Mouse (Mus musculus) neural tube, embryonic 13.5 days (tissue): ENCODE data around the gene Dnaja4. TPM values are rescaled to one million over a fixed set of nuclear protein-coding genes. Genes with fewer than 3 reads are reported as not detected.

ENCODE experiments used
- ATAC-seq: fragments of 200-750 bp; cut with Nextera tagmentation; 2 replicates; pipeline ENCODE4 v1.8.0; 2017; ENCODE audit warnings: low read depth, mild to moderate bottlenecking, moderate TSS enrichment, moderate library complexity
- H3K27ac ChIP-seq: fragments of 300-500 bp; sonication (generic); replicated peaks from 2 replicates; pipeline ENCODE4 v1.5.1; 2015; ENCODE audit warnings: moderate library complexity, mild to moderate bottlenecking, inconsistent platforms
- H3K27me3 ChIP-seq: fragments of 300-500 bp; sonication (generic); 2 replicates; pipeline ENCODE4 v1.6.1; 2015; ENCODE audit warnings: mild to moderate bottlenecking, inconsistent platforms
- H3K36me3 ChIP-seq: fragments of 300-500 bp; sonication (generic); 2 replicates; pipeline ENCODE4 v1.6.1; 2015; ENCODE audit warnings: mild to moderate bottlenecking, inconsistent platforms
- H3K4me1 ChIP-seq: fragments of 300-500 bp; sonication (generic); replicated peaks from 2 replicates; pipeline ENCODE4 v1.6.1; 2015; ENCODE audit warnings: inconsistent platforms
- H3K4me2 ChIP-seq: fragments of 300-500 bp; sonication (generic); 2 replicates; pipeline ENCODE4 v1.6.1; 2015; ENCODE audit warnings: inconsistent platforms, mild to moderate bottlenecking, moderate library complexity
- H3K4me3 ChIP-seq: fragments of 300-500 bp; sonication (generic); 2 replicates; pipeline ENCODE4 v1.5.1; 2015; ENCODE audit warnings: mild to moderate bottlenecking, inconsistent platforms
- H3K9ac ChIP-seq: fragments of 300-500 bp; sonication (generic); 2 replicates; pipeline ENCODE4 v1.6.1; 2015; ENCODE audit warnings: moderate library complexity, mild to moderate bottlenecking, inconsistent platforms
- H3K9me3 ChIP-seq: fragments of 300-500 bp; sonication (generic); 2 replicates; pipeline ENCODE4 v1.6.1; 2016; ENCODE audit warnings: inconsistent platforms
- WGBS: fragments of 180-500 bp; shearing (Covaris S2); methylation state at CpG from one replicate; pipeline ENCODE4 v1.1.7; 2015; 5-methylcytosine and 5-hydroxymethylcytosine counted together
- polyA plus RNA-seq: library from polyadenylated mRNA; unstranded; fragments of >200 nt; fragmentation: Nextera tagmentation; extraction: Ambion mirVana; gene quantifications from 2 replicates; pipeline ENCODE4 v1.2.1, GENCODE M21; 2015

The Dnaja4 gene
- polyA plus RNA-seq, 1 experiment from 2014 or later, result 3.9 TPM

DNA sequence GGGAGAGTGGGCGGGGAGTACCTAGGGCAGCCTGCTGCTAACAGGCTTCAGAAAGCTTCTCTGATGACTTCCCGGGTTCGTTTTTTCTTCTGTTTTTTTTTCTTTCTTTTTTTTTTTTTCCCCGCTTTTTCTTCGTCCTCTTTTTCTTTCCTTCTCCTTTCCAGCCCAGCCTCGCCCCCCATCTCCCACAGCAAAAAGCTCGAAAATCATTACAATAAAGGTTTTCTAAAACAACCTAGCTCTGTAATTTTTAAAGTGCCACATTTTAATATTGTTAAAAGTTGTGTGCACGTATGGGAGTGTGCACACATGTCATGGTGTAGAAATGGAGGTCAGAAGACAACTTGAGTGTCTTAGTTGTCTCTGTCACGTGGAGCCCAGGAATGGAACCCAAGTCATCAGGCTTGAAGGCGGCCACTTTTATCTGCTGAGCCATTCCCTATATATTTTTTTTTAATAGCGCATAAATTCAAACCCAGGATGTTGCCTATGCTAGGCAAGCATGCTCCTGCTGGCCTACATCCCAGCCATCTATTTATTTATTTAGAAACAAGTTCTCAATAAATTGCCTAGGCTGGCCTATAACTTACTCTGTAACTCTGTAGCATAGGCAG, 36.1 kb downstream of the Dnaja4 start:
- peak overlapping the region; percentile 79 for H3K4me2 ChIP-seq
- WGBS, result 24% methylated on average over 11 of the region's 11 CpGs
- ATAC-seq, result no peak
- H3K9me3 ChIP-seq, result no peaks in the 10 kb centered on the region
- H3K27ac ChIP-seq, result peak overlapping the region; percentile 34; the same call in 1 of the 2 replicates
- peaks cover 36% of the 10 kb centered on the region for H3K4me1 ChIP-seq
- 0 out of 2 replicates have a peak, but pooled peaks cover 4% of the 10 kb centered on the region for H3K27me3 ChIP-seq
- H3K4me3 ChIP-seq, result peak overlapping the region; percentile 67
- 0 out of 2 replicates have a peak, but pooled peaks cover 2% of the 10 kb centered on the region for H3K36me3 ChIP-seq
- peak overlapping the region; percentile 80 for H3K9ac ChIP-seq

DNA sequence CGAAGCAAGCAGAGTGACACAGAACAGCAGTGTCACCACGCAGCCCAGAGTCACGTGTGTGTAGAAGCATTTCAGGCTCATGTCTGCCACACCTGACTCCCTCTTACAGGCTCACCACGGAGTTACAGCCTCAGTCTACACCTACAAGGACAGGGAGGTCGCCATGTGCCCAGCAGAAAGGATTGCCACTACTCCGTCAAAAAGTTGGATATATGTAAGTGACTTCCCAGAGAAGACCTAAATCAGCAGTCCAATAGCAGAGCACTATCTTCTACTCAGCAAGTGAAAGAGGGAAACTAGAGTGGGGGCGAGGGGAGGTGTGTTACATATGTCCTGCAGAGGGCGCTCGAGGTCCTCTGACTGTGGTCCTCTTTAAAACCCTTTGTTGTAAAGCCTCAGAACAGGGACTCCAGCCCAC, 37.6 kb downstream of the Dnaja4 start:
- WGBS, result 18% methylated on average over 9 of the region's 9 CpGs
- no peak overlapping the region for H3K27ac ChIP-seq
- no peaks in the 10 kb centered on the region for H3K9me3 ChIP-seq
- H3K4me1 ChIP-seq, result peaks cover 45% of the 10 kb centered on the region
- no peak overlapping the region for H3K4me2 ChIP-seq
- ATAC-seq, result no peak
- 0 out of 2 replicates have a peak, but pooled peaks cover 5% of the 10 kb centered on the region for H3K27me3 ChIP-seq
- H3K9ac ChIP-seq, result no peak overlapping the region
- H3K4me3 ChIP-seq, result no peak overlapping the region
- H3K36me3 ChIP-seq, result no peaks in the 10 kb centered on the region

DNA sequence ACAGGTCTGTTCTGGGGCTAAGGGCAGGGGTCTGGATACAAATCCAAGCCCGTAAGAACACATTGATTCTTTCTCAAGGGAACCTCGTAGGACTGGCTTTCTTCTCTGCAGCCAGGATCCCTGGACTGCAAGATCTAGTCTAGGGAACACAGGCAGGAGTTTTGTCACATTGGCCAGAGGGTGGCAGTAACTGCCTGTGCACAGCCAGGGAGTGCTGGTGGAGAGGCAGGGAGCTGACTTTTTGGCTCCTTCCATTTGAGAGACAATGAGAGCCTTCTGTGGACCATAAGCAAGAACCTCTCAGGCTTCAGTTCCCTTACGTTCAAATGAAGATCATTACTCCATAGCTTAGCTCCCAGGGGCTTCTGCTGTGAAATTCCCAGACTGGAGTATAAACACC, 39.7 kb downstream of the Dnaja4 start:
- H3K4me1 ChIP-seq, result peaks cover 30% of the 10 kb centered on the region
- no peaks in the 10 kb centered on the region for H3K36me3 ChIP-seq

DNA sequence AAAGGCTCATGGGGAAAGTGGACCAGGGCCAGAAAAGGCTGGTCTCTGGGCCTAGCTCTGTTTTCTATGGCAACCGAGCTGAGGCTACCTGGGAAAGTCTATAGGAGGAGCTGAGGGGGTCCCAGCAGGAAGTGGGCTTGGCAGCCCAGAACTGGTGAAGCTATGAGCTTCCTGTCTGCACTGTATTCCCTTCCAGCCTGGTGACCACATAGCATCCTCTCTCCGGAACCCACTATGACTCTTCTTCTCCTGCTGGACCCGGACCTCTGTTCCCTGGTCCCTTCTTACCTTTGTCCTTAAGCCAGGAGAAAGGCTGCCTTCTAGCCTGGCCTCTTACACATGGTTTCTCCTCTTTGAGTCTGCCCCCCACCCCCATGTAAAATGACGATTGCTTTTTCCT, 45.2 kb downstream of the Dnaja4 start:
- Histone ChIP-seq H3K36me3 (no peaks in the 10 kb centered on the region), H3K9ac (no peak overlapping the region), H3K27ac (no peak overlapping the region), H3K4me3 (no peak overlapping the region), H3K4me1 (peaks cover 26% of the 10 kb centered on the region), H3K27me3 (peaks cover 19% of the 10 kb centered on the region; the same call in 1 of the 2 replicates), H3K9me3 (no peaks in the 10 kb centered on the region), H3K4me2 (no peak overlapping the region)
- WGBS, result 89% methylated on average over 4 of the region's 4 CpGs
- no peak for ATAC-seq

More for the DNA sequence above, 39.7 kb downstream of the Dnaja4 start:
- Histone ChIP-seq H3K27ac (no peak overlapping the region), H3K9me3 (no peaks in the 10 kb centered on the region), H3K4me3 (no peak overlapping the region), H3K27me3 (0 out of 2 replicates have a peak, but pooled peaks cover 10% of the 10 kb centered on the region), H3K4me2 (no peak overlapping the region), H3K9ac (no peak overlapping the region)
- peak; percentile 54 for ATAC-seq
- 19% methylated on average over 3 of the region's 3 CpGs for WGBS

DNA sequence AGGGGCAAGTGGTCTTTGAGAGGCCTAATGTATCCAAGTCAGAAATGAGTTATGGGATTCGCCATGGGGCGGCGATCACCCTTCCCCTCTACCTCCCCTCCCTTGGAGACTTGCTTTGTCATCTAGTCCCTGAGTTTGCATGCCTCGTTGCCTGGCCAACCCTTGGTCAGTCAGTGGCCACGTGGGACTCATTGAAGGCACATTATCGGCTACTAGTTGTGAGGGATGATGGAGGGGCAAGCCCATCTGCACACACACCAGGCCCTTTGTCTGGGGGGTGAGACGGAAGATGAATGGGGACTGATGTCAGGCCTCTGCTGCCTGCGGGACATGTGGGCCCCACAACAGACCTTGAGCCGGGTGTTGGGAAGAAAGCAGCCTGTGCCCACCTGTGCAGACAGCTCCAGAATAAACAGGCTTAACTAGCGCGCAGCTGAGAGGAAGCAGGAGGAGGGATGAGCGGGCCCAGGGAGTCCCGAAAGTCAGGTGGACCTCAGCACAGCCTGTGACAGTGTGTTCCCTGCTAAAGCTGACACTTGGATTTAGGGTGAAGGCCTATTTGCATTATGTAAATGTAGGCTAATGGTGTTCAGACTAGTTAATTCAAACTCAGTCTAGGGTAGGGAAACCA, 47.2 kb downstream of the Dnaja4 start:
- WGBS, result 8% methylated on average over 13 of the region's 13 CpGs
- H3K36me3 ChIP-seq, result no peaks in the 10 kb centered on the region
- H3K9ac ChIP-seq, result no peak overlapping the region
- H3K4me1 ChIP-seq, result peaks cover 26% of the 10 kb centered on the region
- no peaks in the 10 kb centered on the region for H3K9me3 ChIP-seq
- no peak overlapping the region for H3K4me2 ChIP-seq
- no peak overlapping the region for H3K4me3 ChIP-seq
- peaks cover 18% of the 10 kb centered on the region; the same call in 1 of the 2 replicates for H3K27me3 ChIP-seq
- peak; percentile 61 for ATAC-seq
- peak overlapping the region; percentile 42; the same call in 1 of the 2 replicates for H3K27ac ChIP-seq

DNA sequence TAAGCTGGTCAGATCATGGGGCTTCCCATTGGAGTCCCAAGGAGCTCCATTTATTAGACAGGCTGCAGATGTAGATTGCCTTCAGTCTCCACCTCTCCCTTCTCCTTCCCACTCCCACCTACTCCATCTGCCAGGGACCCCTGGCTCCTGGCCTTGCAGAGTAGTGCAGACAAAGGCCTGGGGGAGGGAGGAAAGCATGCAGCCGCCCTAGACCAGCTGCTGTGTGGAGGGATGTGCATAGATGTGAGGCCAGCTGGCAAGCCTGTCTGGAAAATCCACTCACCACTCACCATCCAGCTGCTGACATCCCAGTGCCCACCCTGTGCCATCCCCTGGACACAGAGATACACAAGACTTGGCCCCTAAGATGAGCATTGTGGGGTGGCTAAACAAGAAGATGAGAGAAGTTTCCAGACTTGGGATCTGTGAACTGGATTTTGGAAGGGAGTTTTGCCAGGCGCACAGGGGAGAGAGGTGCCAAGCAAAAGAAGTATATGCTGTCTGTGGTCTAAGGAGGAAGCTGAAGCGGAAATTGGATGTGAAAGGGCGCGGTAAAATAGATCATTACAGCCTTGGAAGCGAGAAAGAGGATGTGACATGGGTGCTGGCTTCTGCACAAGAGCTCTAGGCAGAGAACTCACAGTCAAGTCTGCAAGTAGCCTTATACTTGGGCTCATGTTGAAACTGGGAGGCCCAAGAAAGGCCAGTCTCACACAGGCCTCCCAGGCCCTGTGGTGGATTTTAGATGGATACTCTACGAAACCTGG, 51.7 kb downstream of the Dnaja4 start:
- Histone ChIP-seq H3K4me3 (no peak overlapping the region), H3K4me2 (no peak overlapping the region), H3K27me3 (peaks cover 17% of the 10 kb centered on the region; the same call in 1 of the 2 replicates), H3K36me3 (no peaks in the 10 kb centered on the region), H3K9me3 (no peaks in the 10 kb centered on the region), H3K27ac (no peak overlapping the region), H3K9ac (no peak overlapping the region), H3K4me1 (peaks cover 55% of the 10 kb centered on the region)
- ATAC-seq, result no peak
- WGBS, result 85% methylated on average over 7 of the region's 7 CpGs

DNA sequence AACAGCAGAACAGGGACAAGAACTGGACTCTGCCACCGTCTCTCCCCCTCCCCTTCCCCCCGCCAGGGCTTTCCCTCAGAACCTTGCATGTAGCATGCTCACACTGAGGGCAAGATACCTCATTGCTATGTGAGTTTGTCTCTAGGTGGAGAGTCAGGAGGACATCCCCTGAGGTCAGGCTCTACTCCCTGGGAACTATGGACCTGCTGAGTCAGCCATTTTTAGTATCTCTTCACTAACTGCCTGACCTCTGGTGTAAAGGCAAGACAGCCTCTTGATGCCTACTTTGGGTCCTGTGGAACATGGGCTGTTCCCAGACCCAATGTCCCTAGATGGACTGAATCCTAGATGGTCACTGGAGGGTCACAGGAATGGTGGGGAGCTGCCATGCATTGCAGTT, 53.0 kb downstream of the Dnaja4 start:
- ATAC-seq, result no peak; the same call in 1 of the 2 replicates
- no peak overlapping the region for H3K4me2 ChIP-seq
- no peaks in the 10 kb centered on the region for H3K36me3 ChIP-seq
- H3K4me1 ChIP-seq, result peaks cover 42% of the 10 kb centered on the region
- H3K4me3 ChIP-seq, result no peak overlapping the region
- WGBS, result 87% methylated on average over 2 of the region's 2 CpGs
- peak overlapping the region; percentile 86 for H3K27ac ChIP-seq
- no peaks in the 10 kb centered on the region for H3K9me3 ChIP-seq
- H3K9ac ChIP-seq, result no peak overlapping the region
- peaks cover 25% of the 10 kb centered on the region; the same call in 1 of the 2 replicates for H3K27me3 ChIP-seq

DNA sequence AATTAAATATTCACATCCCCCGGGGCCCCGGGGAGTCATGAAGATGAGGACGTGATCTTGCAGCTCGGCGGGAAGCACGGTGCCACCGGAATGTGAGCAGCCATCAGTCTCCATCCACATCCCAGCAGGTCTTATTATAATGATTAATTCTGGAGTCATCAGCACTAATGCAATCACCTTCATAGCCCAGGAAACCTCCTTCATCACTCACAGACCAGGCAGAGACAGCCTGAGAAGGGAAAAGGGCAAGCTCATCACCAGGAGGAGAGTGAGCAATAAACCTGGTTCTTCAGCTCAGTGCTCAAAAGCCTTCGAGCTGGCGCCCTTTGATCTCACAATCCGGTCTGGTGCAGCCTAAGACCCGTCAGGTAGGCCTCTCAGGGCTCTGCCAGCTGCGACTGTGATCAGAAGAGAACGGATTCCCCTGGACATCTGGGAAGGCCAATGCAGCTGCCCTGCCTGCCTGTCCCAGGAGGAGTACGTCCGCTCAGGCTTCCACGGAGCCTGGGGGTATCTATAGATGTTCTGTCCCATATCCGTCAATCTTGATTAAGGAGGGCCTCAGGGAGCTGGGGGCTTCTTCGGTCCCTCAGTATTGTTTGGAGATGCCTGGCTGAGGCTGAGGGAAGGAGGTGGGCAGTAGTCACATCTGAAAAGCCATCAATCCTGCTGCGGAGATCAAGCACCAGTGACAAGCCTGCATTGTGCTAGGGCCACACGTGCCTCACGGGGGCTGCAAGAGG, 53.7 kb downstream of the Dnaja4 start:
- ATAC-seq, result peak; percentile 59
- Histone ChIP-seq H3K4me2 (peak overlapping the region; percentile 27; the same call in 1 of the 2 replicates), H3K27ac (peak overlapping the region; percentile 86), H3K4me1 (peaks cover 41% of the 10 kb centered on the region), H3K27me3 (peaks cover 25% of the 10 kb centered on the region; the same call in 1 of the 2 replicates), H3K9ac (0 out of 2 replicates have a peak overlapping the region, but pooled peaks have one; percentile 38), H3K9me3 (no peaks in the 10 kb centered on the region), H3K36me3 (no peaks in the 10 kb centered on the region), H3K4me3 (no peak overlapping the region)
- WGBS, result 5% methylated on average over 21 of the region's 21 CpGs

DNA sequence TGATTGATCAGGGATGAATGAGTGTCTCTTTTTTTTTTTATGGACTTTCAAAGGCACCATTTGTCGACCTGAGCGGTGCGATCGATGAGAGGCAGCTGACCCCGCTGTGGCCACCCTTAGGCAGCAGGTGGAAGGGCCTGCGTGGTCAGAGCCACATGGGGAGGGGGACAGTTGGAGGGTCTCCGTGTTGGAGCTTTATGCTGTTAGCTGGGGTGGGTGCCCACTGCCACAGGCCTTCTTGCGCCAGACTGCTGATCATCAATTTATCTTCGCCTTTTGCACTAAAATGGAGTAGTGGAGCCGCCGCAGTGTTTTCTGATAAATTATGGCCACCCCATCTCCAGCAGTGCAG, 54.2 kb downstream of the Dnaja4 start:
- Histone ChIP-seq H3K4me2 (0 out of 2 replicates have a peak overlapping the region, but pooled peaks have one; percentile 27), H3K4me1 (peaks cover 41% of the 10 kb centered on the region), H3K27me3 (peaks cover 25% of the 10 kb centered on the region; the same call in 1 of the 2 replicates), H3K27ac (peak overlapping the region; percentile 86), H3K9me3 (no peaks in the 10 kb centered on the region), H3K9ac (0 out of 2 replicates have a peak overlapping the region, but pooled peaks have one; percentile 38), H3K36me3 (no peaks in the 10 kb centered on the region), H3K4me3 (no peak overlapping the region)
- WGBS, result 11% methylated on average over 11 of the region's 11 CpGs
- peak; percentile 32; the same call in 1 of the 2 replicates for ATAC-seq

DNA sequence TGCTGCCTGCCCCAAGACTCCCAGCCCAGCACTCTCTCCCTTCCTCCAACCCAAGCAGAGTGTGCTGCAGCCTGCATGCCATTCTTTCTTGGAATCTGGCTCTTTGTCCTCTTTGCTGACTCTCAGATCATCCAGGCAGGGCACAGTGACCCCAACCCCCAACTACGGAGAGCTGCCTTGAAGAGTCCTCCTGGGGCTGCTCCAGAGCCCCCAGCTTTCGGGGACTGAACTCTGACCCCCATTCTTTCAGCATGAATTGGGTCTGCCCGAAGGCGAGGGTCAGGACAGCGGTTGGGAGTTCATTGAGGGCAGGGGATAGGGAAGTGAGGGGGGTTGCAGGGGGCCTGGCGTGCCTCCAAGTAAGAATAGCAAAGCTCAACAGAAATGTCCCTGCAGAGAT, 60.9 kb downstream of the Dnaja4 start:
- 8% methylated on average over 6 of the region's 6 CpGs for whole genome bisulfite sequencing
- Histone ChIP-seq H3K4me3 (no peak overlapping the region), H3K9me3 (no peaks in the 10 kb centered on the region), H3K27me3 (peaks cover 46% of the 10 kb centered on the region), H3K9ac (no peak overlapping the region), H3K36me3 (no peaks in the 10 kb centered on the region), H3K4me1 (peaks cover 16% of the 10 kb centered on the region), H3K4me2 (no peak overlapping the region), H3K27ac (no peak overlapping the region)
- no peak; the same call in 1 of the 2 replicates for ATAC-seq

DNA sequence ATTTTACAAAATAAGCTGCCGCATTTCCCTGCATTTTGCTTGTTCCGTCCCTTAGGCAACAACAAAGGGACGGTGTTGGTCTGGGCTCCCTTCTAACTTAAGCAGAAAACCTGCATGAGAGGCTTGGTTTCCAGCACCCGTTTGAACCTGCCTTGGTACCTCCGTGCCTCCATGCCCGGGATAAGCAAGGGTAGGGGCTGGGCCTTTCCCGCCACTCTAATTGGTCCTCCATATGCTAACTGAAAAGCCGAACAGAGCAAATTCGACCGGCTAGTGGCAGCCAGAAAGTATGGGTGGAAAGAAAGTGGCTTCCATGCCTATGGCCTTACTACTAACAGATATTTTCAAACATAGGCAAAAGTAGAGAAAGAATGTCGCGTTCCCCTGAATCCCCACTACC, 65.4 kb downstream of the Dnaja4 start:
- no peaks in the 10 kb centered on the region for H3K9me3 ChIP-seq
- no peak for ATAC-seq
- H3K27ac ChIP-seq, result no peak overlapping the region
- no peaks in the 10 kb centered on the region for H3K36me3 ChIP-seq
- peaks cover 54% of the 10 kb centered on the region for H3K4me1 ChIP-seq
- H3K4me3 ChIP-seq, result peak overlapping the region; percentile 45
- peaks cover 60% of the 10 kb centered on the region for H3K27me3 ChIP-seq
- peak overlapping the region; percentile 73; the same call in 1 of the 2 replicates for H3K9ac ChIP-seq
- WGBS, result 18% methylated on average over 12 of the region's 12 CpGs
- peak overlapping the region; percentile 74 for H3K4me2 ChIP-seq
